Mouse (Mus musculus) MEL (cell line): ENCODE measurements around the gene Ube2d2b. TPM values are rescaled to one million over a fixed set of nuclear protein-coding genes. Genes with fewer than 3 reads are reported as not detected.
A peak's percentile ranks its signal among the peaks of the same experiment; 100 is the strongest.

ENCODE experiments used
- DNase-seq: peaks from one replicate; pipeline ENCODE4 v3.0.0; 2011; ENCODE audit warnings: low read depth, low spot score
- H3K27ac ChIP-seq: 2 replicates; pipeline ENCODE4 v1.5.1; 2012; ENCODE audit warnings: low read depth, mild to moderate bottlenecking, control low read depth, low read length, moderate library complexity; ENCODE audit not compliant: control insufficient read depth
- H3K27me3 ChIP-seq, 2 experiments: fragments of 150-350 bp in 1 of 2; sonication (generic) in 1 of 2; 2 replicates each; pipeline ENCODE4 v1.6.1; 2012; ENCODE audit warnings: low read length in 2 of 2, mild to moderate bottlenecking in 2 of 2, improper control_type of control experiment in 1 of 2, moderate library complexity in 1 of 2; ENCODE audit not compliant: insufficient read depth in 2 of 2, control insufficient read depth in 1 of 2
- H3K36me3 ChIP-seq, 2 experiments: 2 replicates each; pipeline ENCODE4 v1.6.1; 2012 to 2014; ENCODE audit warnings: low read length in 2 of 2, improper control_type of control experiment in 1 of 2, inconsistent platforms in 1 of 2, mild to moderate bottlenecking in 1 of 2; ENCODE audit not compliant: insufficient read depth in 2 of 2, control insufficient read depth in 1 of 2
- H3K4me1 ChIP-seq, 2 experiments: fragments of 150-350 bp in 1 of 2; sonication (generic) in 1 of 2; 2 replicates each; pipeline ENCODE4 v1.6.1; 2012; ENCODE audit warnings: low read length in 2 of 2, improper control_type of control experiment in 1 of 2, mild to moderate bottlenecking in 1 of 2; ENCODE audit not compliant: insufficient read depth in 2 of 2, control insufficient read depth in 1 of 2
- H3K4me3 ChIP-seq, 2 experiments: fragments of 150-350 bp in 1 of 2; sonication (generic) in 1 of 2; 2 replicates each; pipeline ENCODE4 v1.5.1; 2012; ENCODE audit warnings: low read depth in 2 of 2, low read length in 2 of 2, mild to moderate bottlenecking in 2 of 2, moderate library complexity in 2 of 2, control low read depth in 1 of 2, improper control_type of control experiment in 1 of 2; ENCODE audit not compliant: control insufficient read depth in 1 of 2, insufficient read depth in 1 of 2
- H3K79me2 ChIP-seq: 2 replicates; pipeline ENCODE4 v1.6.1; 2012; ENCODE audit warnings: mild to moderate bottlenecking, low read length, moderate library complexity; ENCODE audit not compliant: control insufficient read depth, poor library complexity, insufficient read depth
- H3K9ac ChIP-seq: 2 replicates; pipeline ENCODE4 v1.6.1; 2012; ENCODE audit warnings: low read depth, mild to moderate bottlenecking, control low read depth, low read length, moderate library complexity; ENCODE audit not compliant: control insufficient read depth, poor library complexity, severe bottlenecking
- H3K9me3 ChIP-seq: fragments of 150-350 bp; sonication (generic); replicated peaks from 2 replicates; pipeline ENCODE4 v1.6.1; 2012; ENCODE audit warnings: mild to moderate bottlenecking, low read length, improper control_type of control experiment, moderate library complexity; ENCODE audit not compliant: insufficient read depth
- CHD2 ChIP-seq: IDR thresholded peaks from 2 replicates; pipeline ENCODE4 v1.6.1; 2011; ENCODE audit warnings: low read length, improper control_type of control experiment
- CTCF ChIP-seq, 3 experiments: IDR thresholded peaks in 2 of 3; conservative IDR thresholded peaks in 1 of 3; 2 replicates each; pipeline ENCODE4 v1.5.1; 2011 to 2012; ENCODE audit warnings: low read length in 3 of 3, low read depth in 2 of 3, mild to moderate bottlenecking in 2 of 3, improper control_type of control experiment in 1 of 3, inconsistent platforms in 1 of 3, mixed read lengths in 1 of 3, moderate library complexity in 1 of 3; ENCODE audit not compliant: control insufficient read depth in 1 of 3, insufficient read depth in 1 of 3, poor library complexity in 1 of 3, severe bottlenecking in 1 of 3
- EP300 ChIP-seq, 2 experiments: IDR thresholded peaks; 2 replicates each; pipeline ENCODE4 v1.6.1; 2011; ENCODE audit warnings: improper control_type of control experiment in 2 of 2, low read length in 2 of 2, low read depth in 1 of 2, mild to moderate bottlenecking in 1 of 2
- ETS1 ChIP-seq: IDR thresholded peaks from 2 replicates; pipeline ENCODE4 v1.6.1; 2012; ENCODE audit warnings: low read depth, mild to moderate bottlenecking, inconsistent platforms, low read length, improper control_type of control experiment, moderate library complexity
- HCFC1 ChIP-seq: IDR thresholded peaks from 2 replicates; pipeline ENCODE4 v1.6.1; 2012; ENCODE audit warnings: low read depth, mild to moderate bottlenecking, inconsistent platforms, low read length, improper control_type of control experiment, moderate library complexity
- JUND ChIP-seq: IDR thresholded peaks from 2 replicates; pipeline ENCODE4 v1.6.1; 2011; ENCODE audit warnings: low read depth, mild to moderate bottlenecking, improper control_type of control experiment, low read length
- KAT2A ChIP-seq: conservative IDR thresholded peaks from 2 replicates; pipeline ENCODE4 v1.6.1; 2012; ENCODE audit warnings: low read depth, low read length, improper control_type of control experiment, inconsistent platforms
- MAX ChIP-seq: IDR thresholded peaks from 2 replicates; pipeline ENCODE4 v1.6.1; 2011; ENCODE audit warnings: low read length, improper control_type of control experiment
- MEF2A ChIP-seq: IDR thresholded peaks from 2 replicates; pipeline ENCODE4 v1.6.1; 2014; ENCODE audit warnings: low read depth, mild to moderate bottlenecking, inconsistent platforms, low read length, improper control_type of control experiment; ENCODE audit not compliant: poor library complexity, insufficient replicate concordance, severe bottlenecking; ENCODE audit errors: extremely low read depth
- MXI1 ChIP-seq: IDR thresholded peaks from 2 replicates; pipeline ENCODE4 v1.6.1; 2011; ENCODE audit warnings: mild to moderate bottlenecking, low read depth, low read length, improper control_type of control experiment
- MYB ChIP-seq: IDR thresholded peaks from 2 replicates; pipeline ENCODE4 v1.6.1; 2011; ENCODE audit warnings: mild to moderate bottlenecking, low read depth, low read length, improper control_type of control experiment
- MYC ChIP-seq: IDR thresholded peaks from 2 replicates; pipeline ENCODE4 v1.6.1; 2011; ENCODE audit warnings: low read depth, mild to moderate bottlenecking, low read length, improper control_type of control experiment, moderate library complexity
- NRF1 ChIP-seq: IDR thresholded peaks from 2 replicates; pipeline ENCODE4 v1.6.1; 2014; ENCODE audit warnings: low read depth, mild to moderate bottlenecking, inconsistent platforms, low read length, improper control_type of control experiment, moderate library complexity; ENCODE audit not compliant: poor library complexity, insufficient read depth, severe bottlenecking
- RAD21 ChIP-seq: IDR thresholded peaks from 2 replicates; pipeline ENCODE4 v1.6.1; 2011; ENCODE audit warnings: mild to moderate bottlenecking, low read depth, low read length, improper control_type of control experiment
- RCOR1 ChIP-seq: IDR thresholded peaks from 2 replicates; pipeline ENCODE4 v1.6.1; 2012; ENCODE audit warnings: low read depth, mild to moderate bottlenecking, inconsistent platforms, low read length, improper control_type of control experiment
- SMC3 ChIP-seq: IDR thresholded peaks from 2 replicates; pipeline ENCODE4 v1.6.1; 2011; ENCODE audit warnings: low read depth, low read length, improper control_type of control experiment
- TAL1 ChIP-seq: IDR thresholded peaks from 2 replicates; pipeline ENCODE4 v1.6.1; 2012; ENCODE audit warnings: mild to moderate bottlenecking, inconsistent platforms, low read length, moderate library complexity, mixed read lengths
- UBTF ChIP-seq: IDR thresholded peaks from 2 replicates; pipeline ENCODE4 v1.6.1; 2012; ENCODE audit warnings: low read depth, mild to moderate bottlenecking, inconsistent platforms, low read length, improper control_type of control experiment, moderate library complexity, borderline replicate concordance; ENCODE audit not compliant: insufficient read depth
- USF1 ChIP-seq: IDR thresholded peaks from 2 replicates; pipeline ENCODE4 v1.6.1; 2014; ENCODE audit warnings: low read depth, mild to moderate bottlenecking, inconsistent platforms, low read length, improper control_type of control experiment, moderate library complexity
- ZC3H11A ChIP-seq: IDR thresholded peaks from 2 replicates; pipeline ENCODE4 v1.6.1; 2012; ENCODE audit warnings: low read depth, mild to moderate bottlenecking, inconsistent platforms, low read length, improper control_type of control experiment
- ZKSCAN1 ChIP-seq: IDR thresholded peaks from 2 replicates; pipeline ENCODE4 v1.6.1; 2012; ENCODE audit warnings: low read depth, mild to moderate bottlenecking, inconsistent platforms, low read length, improper control_type of control experiment, moderate library complexity
- polyA plus RNA-seq, 2 experiments: library from polyadenylated mRNA; stranded (reverse) in 1 of 2; unstranded in 1 of 2; fragments of >175 nt in 1 of 2; fragments of >200 nt in 1 of 2; gene quantifications; 2 replicates each; pipeline versions ENCODE4 v1.2.1 to v1.2.4; 2012; ENCODE audit warnings: low replicate concordance in 2 of 2, low read depth in 1 of 2; ENCODE audit not compliant: insufficient read length in 2 of 2, insufficient read depth in 1 of 2, missing spikeins in 1 of 2
- total RNA-seq: library from RNA; depleted of rRNA; stranded (reverse); fragments of 300-350 nt; gene quantifications from 2 replicates; pipeline ENCODE4 v1.2.3, GENCODE M21; 2012

Ube2d2b gene
- total and polyA plus RNA-seq, 3 experiments = 0.08 TPM; not detected in 2

DNA sequence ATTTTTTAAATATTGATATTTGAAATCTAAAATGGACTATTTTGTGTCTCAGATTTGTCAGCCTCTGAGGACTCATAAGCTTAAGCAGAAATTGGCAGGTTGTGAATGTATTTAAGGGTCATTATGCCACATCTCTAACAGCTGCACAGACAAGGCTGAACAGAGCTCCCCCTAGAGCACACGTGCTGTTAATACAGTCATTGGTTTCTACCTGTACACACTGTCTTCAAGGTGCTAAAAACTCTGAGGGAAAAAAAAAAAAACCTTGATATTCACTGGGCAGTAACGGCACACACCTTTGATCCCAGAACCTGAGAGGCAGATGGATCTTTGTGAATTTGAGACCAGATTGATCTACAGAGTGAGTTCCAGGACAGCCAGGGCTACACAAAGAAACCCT, 29.1 kb downstream of the Ube2d2b start:
- H3K9ac ChIP-seq = no peak overlapping the region
- no peaks in the 10 kb centered on the region for H3K27me3 ChIP-seq
- peak; percentile 47 for DNase-seq
- H3K4me3 ChIP-seq = no peak overlapping the region
- TF ChIP-seq MYC (0 out of 2 replicates have a peak, but pooled peaks have one; percentile 26), NRF1 (no peak), UBTF (no peak), MXI1 (no peak), ETS1 (no peak), ZC3H11A (no peak), HCFC1 (no peak), TAL1 (no peak), MAX (peak; percentile 46; the same call in 1 of the 2 replicates), KAT2A (no peak), RAD21 (peak; percentile 40), USF1 (peak; percentile 8; the same call in 1 of the 2 replicates), CTCF (IDR thresholded peaks at IDR 0.05 in 2 of 3, conservative IDR thresholded peaks at IDR 0.05 in 1 of 3; ENCODE audit: control insufficient read depth in 1 of 3, insufficient read depth in 1 of 3, low read depth in 2 of 3, low read length in 3 of 3, poor library complexity in 1 of 3, severe bottlenecking in 1 of 3) (peak; percentile 49 to 76 (median 72)), SMC3 (peak; percentile 43)
- H3K4me1 ChIP-seq = peaks cover 1 to 2% of the 10 kb centered on the region in 2 experiments; a peak in 1 of 4 replicates
- no peaks in the 10 kb centered on the region for H3K9me3 ChIP-seq
- no peak overlapping the region for H3K27ac ChIP-seq
- peaks cover 0 to 6% of the 10 kb centered on the region in 2 experiments; a peak in 2 of 4 replicates for H3K36me3 ChIP-seq
- H3K79me2 ChIP-seq = peaks cover 4% of the 10 kb centered on the region; the same call in 1 of the 2 replicates

DNA sequence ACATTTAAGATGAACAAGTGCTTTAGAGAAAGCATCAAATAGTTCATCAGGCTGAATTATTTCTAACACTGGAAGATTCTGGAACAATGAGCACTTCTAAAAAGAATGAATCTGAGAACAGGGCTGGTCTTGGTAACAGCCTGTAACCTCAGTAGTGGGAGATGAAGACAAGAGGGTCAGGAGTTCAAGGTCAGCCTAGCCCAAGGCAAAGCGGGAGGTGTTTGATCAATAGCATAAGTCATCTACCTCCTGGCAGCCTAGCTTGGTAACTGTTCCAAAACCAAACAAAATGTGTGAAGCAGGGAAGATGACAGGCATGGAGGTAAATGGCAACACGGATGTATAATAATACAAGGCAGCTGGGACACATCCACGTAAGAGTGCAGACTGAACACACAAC, 34.1 kb downstream of the Ube2d2b start:
- Histone ChIP-seq H3K4me1 (peaks cover 3 to 12% of the 10 kb centered on the region in 2 experiments; a peak in 3 of 4 replicates), H3K79me2 (peaks cover 16% of the 10 kb centered on the region), H3K4me3 (no peak overlapping the region), H3K27me3 (no peaks in the 10 kb centered on the region), H3K27ac (no peak overlapping the region), H3K36me3 (peaks cover 0 to 22% of the 10 kb centered on the region in 2 experiments; a peak in 2 of 4 replicates), H3K9me3 (no peaks in the 10 kb centered on the region), H3K9ac (no peak overlapping the region)
- DNase-seq = no peak
- TF ChIP-seq CHD2 (no peak), EP300 (IDR thresholded peaks at IDR 0.05; ENCODE audit: low read depth in 1 of 2, low read length in 2 of 2) (no peak), NRF1 (no peak), MAX (no peak), TAL1 (no peak), MXI1 (no peak), MYB (no peak), RCOR1 (no peak), MEF2A (no peak), JUND (no peak), ZKSCAN1 (no peak)
